In genomic region chr16:13119641-13120350, GRCm38 (mm10) we compare ENCODE assay signal across 25 mouse cellular contexts.
"Had no signal": no experiment of that assay in that cellular context is flagged by ENCODE, and none has a peak within 500 bp of the region (broad histone marks: within the 10 kb centered on the region; RNA-seq: fewer than 3 reads in every experiment).

No protein-coding gene starts in this region.

- H3K9ac ChIP-seq: heart, embryonic 13.5 days; heart, embryonic 15.5 days; hindbrain, embryonic 12.5 days; hindbrain, embryonic 14.5 days; intestine, embryonic 15.5 days; limb, embryonic 12.5 days; liver, embryonic 13.5 days; liver, embryonic 15.5 days had no signal

- H3K27me3 ChIP-seq: heart, embryonic 13.5 days; heart, embryonic 15.5 days; hindbrain, embryonic 12.5 days; intestine, embryonic 15.5 days; limb, embryonic 12.5 days; liver, embryonic 13.5 days; liver, embryonic 15.5 days had no signal

- DNase-seq: gastrocnemius, adult 2 months; gastrocnemius, postnatal 10 days; gastrocnemius, postnatal 25 days; heart, postnatal 36 days; kidney, adult 18-20 months; kidney, adult 8-10 months; kidney, postnatal 10 days; kidney, postnatal 25 days; kidney, postnatal 4 days; liver; liver, embryonic 13.5 days had no signal

- H3K9me3 ChIP-seq: heart, embryonic 13.5 days; heart, embryonic 15.5 days; hindbrain, embryonic 10.5 days; hindbrain, embryonic 12.5 days; intestine, embryonic 15.5 days; limb, embryonic 10.5 days; limb, embryonic 12.5 days; liver, embryonic 13.5 days; liver, embryonic 15.5 days had no signal

- H3K4me3 ChIP-seq: gastrocnemius, adult 2 months; heart, embryonic 13.5 days; heart, embryonic 15.5 days; hindbrain, embryonic 10.5 days; hindbrain, embryonic 12.5 days; intestine, embryonic 15.5 days; layer of hippocampus, adult 2 months; left cerebral cortex, adult 2 months; limb, embryonic 10.5 days; limb, embryonic 12.5 days; liver, embryonic 13.5 days; liver, embryonic 15.5 days had no signal

- H3K27ac ChIP-seq: gastrocnemius, adult 2 months; heart, embryonic 13.5 days; heart, embryonic 15.5 days; hindbrain, embryonic 10.5 days; hindbrain, embryonic 12.5 days; hindbrain, embryonic 14.5 days; intestine, embryonic 15.5 days; layer of hippocampus, adult 2 months; left cerebral cortex, adult 2 months; limb, embryonic 10.5 days; limb, embryonic 12.5 days; liver, embryonic 13.5 days; liver, embryonic 15.5 days had no signal

- H3K4me1 ChIP-seq: heart, embryonic 13.5 days; heart, embryonic 15.5 days; hindbrain, embryonic 10.5 days; hindbrain, embryonic 12.5 days; intestine, embryonic 15.5 days; limb, embryonic 10.5 days; limb, embryonic 12.5 days; liver, embryonic 13.5 days; liver, embryonic 15.5 days had no signal

- ATAC-seq: hindbrain, embryonic 16.5 days; inflammation-experienced regulatory T-cells, adult 6 months; intestine, embryonic 15.5 days; intestine, postnatal 0 days had no signal
